Mouse (Mus musculus): ENCODE results near the gene Olfr305. TPM values are rescaled to one million over a fixed set of nuclear protein-coding genes. Genes with fewer than 3 reads are reported as not detected.

Gene Olfr305
- polyA plus RNA-seq (2012; rRNA removed), result not detected in 2 replicates

DNA sequence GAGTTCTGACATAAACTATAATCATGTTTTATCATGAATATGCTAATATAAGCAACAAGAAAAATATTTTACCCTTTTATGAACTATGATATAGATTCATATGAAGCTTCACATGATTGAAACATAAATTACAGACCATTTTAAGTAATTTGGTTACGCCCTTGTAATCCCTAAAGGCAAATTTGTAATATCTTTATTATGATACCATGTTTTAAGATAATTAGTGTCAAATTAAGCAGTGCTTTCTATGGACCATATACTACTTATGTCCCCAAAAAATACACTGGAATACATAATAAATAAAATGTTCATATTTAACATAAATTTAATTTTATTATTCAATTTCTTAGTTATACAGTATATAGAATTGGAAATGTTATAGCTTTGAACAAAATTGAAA, at the start of gene Olfr305:
TSS of gene Olfr305 (minus strand) at position 101 of the 400 bp plus-strand sequence.

DNA sequence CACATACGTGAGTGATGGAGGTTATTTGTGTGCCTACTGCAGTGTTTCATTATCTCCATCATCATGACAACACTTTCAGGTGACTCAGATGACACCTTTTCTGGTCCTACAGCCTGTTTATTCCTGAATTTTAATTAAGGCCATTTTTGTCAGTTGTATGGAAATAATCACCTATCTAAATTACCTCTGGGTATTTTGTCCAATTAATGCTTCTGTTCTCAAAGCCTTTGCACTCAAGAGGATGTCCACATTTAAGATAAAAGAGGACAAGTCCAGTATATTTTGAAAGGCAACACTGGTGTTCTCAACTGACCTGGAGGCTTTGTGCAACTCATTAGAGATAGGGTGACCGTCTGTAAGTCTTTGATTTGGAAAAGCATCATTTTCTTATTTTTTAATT, 36.8 kb upstream of the Olfr305 start, which contains the start of gene Olfr301:
TSS of gene Olfr301 (plus strand) at position 301 of the 400 bp plus-strand sequence.

DNA sequence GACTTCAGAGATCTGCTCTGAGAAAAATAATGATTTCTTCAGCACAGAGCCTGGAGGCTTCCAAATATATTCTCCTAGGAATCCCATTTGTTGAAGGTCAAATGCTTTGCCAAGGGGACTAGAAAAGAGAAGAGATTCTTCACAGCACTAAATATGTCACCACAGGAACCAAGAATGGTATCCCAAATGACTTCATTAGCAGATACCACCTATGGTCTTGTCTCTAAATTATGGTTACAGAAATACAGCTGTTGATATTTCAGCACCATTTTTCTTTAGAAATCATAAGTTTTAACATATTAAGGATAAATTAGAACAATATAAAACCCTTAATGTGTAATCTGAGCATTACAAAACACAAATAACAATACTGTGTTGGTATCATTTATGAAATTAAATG, 31.0 kb upstream of the Olfr305 start, which contains the start of gene Olfr303:
TSS of gene Olfr303 (minus strand) at position 101 of the 400 bp plus-strand sequence.

DNA sequence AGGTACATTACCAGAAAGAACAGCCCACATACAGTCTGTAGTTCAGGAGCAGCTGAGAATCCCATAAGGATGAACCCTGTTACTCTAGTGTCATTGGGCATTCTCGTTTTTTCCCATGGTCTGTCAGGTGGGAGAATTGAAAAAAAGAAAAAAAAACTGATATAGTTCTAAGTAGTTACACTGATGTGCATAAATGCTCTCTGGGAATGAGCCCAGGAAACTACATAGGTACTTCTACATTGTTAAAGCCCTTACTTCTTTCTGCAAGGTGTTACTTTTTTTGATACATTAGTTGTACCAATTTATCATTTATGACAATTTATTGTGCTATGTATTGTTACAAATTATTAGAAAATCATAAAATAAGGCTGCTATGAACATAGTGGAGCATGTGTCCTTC, 19.8 kb upstream of the Olfr305 start, which contains the start of gene Olfr304:
TSS of gene Olfr304 (minus strand) at position 101 of the 400 bp plus-strand sequence.

DNA sequence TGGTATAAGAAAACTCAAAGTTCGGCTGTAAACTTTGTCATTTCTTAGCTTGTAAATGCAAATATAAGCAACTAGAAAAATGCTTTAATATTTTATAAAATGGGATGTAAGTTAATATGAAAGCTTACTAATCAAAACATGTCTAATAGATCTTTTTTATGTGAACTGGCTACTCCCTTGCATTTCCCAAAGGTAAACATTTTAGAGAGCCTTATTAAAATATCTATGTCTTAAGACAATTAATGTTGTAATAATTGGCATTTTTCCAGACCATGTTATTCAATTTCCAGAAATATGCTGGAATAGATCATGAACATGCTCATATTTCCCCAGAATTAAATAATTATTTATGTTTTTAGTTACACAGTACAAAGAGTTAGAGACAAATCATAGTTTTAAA, 29.2 kb downstream of the Olfr305 start, which contains the start of gene Olfr307:
TSS of gene Olfr307 (minus strand) at position 101 of the 400 bp plus-strand sequence.

DNA sequence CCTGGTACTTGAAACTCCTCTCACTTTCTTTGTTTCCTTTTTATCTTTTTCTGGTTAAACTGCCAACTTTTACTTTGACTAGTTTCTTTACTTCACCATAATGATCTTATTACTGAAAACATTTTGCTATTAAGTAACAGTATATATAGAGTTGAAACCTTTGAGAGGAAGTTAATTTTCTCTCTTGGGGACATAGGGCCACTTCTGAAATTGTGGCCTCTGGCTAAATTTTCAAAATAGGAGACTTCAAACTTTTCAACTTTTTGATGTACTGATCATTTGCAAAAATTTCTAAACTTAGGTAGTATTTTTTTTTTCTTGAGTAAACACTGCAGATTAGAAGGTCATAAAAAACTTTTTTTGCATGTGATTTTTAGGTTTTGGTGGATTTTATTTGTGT, 41.2 kb downstream of the Olfr305 start, which contains the start of gene Olfr308:
TSS of gene Olfr308 (minus strand) at position 101 of the 400 bp plus-strand sequence.

DNA sequence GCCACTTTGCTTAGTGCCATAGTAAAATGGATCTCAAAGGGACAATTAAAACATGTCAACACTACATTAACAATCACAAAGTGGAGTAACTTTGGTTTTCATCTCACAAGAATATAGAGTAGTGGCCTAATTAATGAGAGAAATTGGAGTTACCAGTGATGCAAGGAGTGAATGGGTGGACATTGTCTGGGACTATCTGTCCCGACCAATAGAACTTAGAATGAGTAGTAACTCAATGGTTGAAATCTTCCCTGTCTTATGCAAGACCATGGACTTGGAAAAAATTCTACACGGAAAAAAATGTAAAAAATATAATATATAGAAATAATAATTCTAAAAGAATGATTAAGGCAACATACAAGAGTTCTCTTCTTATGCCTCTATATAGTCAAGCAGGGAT, 53.1 kb downstream of the Olfr305 start, which contains the start of gene Olfr309:
TSS of gene Olfr309 (minus strand) at position 101 of the 400 bp plus-strand sequence.

Other genes with a start within 250 kb of the Olfr305 start
- gene Vmn2r75, start 195.2 kb downstream of the Olfr305 start, polyA plus RNA-seq (2012; rRNA removed), result not detected in 2 replicates
- not detected in 2 replicates for gene Vmn2r76, start 120.6 kb downstream of the Olfr305 start, polyA plus RNA-seq (2012; rRNA removed)
- not detected in 2 replicates for gene Olfr310, start 89.8 kb downstream of the Olfr305 start, polyA plus RNA-seq (2012; rRNA removed)
- gene Olfr309, start 53.2 kb downstream of the Olfr305 start, polyA plus RNA-seq (2012; rRNA removed), result not detected in 2 replicates
- gene Olfr308, start 41.3 kb downstream of the Olfr305 start, polyA plus RNA-seq (2012; rRNA removed), result not detected in 2 replicates
- gene Olfr307, start 29.3 kb downstream of the Olfr305 start, polyA plus RNA-seq (2012; rRNA removed), result not detected in 2 replicates
- gene Olfr304, start 19.7 kb upstream of the Olfr305 start, polyA plus RNA-seq (2012; rRNA removed), result not detected in 2 replicates
- not detected in 2 replicates for gene Olfr303, start 30.9 kb upstream of the Olfr305 start, polyA plus RNA-seq (2012; rRNA removed)
- gene Olfr301, start 36.9 kb upstream of the Olfr305 start, polyA plus RNA-seq (2012; rRNA removed), result not detected in 2 replicates
- not detected in 2 replicates for gene Olfr299, start 93.0 kb upstream of the Olfr305 start, polyA plus RNA-seq (2012; rRNA removed)
- gene Olfr298, start 125.6 kb upstream of the Olfr305 start, polyA plus RNA-seq (2012; rRNA removed), result not detected in 2 replicates
- gene Olfr297, start 153.0 kb upstream of the Olfr305 start, polyA plus RNA-seq (2012; rRNA removed), result not detected in 2 replicates
- gene Olfr295, start 216.9 kb upstream of the Olfr305 start, polyA plus RNA-seq (2012; rRNA removed), result not detected in 2 replicates
- not detected in 2 replicates for gene Olfr294, start 249.7 kb upstream of the Olfr305 start, polyA plus RNA-seq (2012; rRNA removed)